Mouse (Mus musculus): ENCODE measurements around the gene Adamtsl2.
A peak's percentile ranks its signal among the peaks of the same experiment; 100 is the strongest.

Adamtsl2 gene

GRCm38 (mm10) chr2:27077655-27078244, 1.4 kb upstream of the Adamtsl2 start:
- DNase-seq, result no peak

DNA sequence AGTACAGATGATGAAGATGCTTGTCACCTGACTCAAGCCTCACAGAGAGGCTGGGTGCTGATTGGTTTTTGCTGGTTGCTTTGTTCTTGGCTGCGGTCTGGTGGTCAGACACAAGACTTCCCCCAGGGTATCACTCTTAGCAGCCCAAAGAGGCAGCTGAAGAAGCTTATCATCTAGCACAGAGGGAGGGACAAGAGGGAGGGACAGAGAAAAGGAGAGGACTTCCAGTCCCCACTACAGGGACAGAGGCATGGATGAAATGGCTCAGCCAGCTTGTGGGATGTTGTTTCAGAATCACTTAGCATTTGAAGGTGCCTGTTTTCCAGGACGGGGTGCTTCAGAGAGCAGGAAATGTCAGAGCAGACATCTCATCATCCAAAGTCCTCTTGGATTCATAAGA, 867 bp upstream of the Adamtsl2 start:
- no peak for DNase-seq

DNA sequence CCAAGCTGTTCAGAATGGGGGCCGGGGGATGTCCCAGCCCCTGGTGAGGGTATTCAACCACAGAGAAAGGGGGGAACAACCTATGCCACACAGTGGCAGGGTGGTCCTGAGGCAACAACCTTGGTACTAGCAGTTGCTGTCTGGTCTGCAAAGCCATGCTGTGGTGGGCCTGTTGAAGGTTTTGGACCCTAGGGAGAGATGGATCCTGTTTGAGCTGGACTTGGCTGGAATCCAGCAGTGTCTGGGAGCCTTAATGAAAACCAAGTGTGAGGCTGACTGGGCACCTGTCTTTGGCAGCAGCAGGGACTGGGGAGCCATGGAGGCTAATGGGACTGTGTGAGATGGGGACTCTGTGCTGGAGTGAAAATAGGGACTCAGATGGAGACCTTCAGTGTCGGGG, 470 bp downstream of the Adamtsl2 start:
- peak; percentile 54 for DNase-seq

DNA sequence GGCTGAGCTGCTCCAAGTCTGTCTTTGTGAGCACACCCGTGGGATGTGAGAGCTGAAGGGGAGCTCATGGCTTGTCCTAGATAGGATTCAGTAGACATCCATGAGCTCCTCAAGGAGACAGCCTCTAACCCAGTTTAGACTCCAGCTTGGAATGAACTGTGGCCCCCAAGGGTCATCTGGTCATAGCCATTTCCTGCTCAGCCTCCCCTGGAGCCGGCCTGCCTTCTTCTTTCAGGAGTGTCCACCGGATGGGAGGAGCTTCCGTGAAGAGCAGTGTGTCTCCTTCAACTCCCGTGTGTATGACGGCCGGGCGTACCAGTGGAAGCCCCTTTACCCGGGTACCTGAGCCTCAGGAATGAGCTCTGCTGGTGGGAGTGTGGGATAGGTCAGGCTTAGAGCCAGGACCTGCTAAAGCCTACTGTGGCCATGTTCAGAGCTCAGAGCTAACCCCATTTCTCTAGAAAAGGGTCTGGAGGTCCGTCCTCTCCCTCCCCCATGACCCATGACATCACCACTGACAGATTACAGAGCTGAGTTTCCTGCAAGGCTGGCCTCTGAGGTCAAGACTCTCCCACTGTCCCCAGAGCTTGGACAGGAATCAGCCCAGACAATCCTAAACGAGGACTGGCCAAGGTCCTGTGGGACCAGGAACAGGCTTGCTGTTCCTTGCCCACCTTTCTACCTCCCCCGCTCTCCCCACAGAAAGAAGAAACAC, 4.7 kb downstream of the Adamtsl2 start:
- DNase-seq, result peak; percentile 65

GRCm38 (mm10) chr2:27084963-27085362, 5.8 kb downstream of the Adamtsl2 start:
- DNase-seq, result no peak

GRCm38 (mm10) chr2:27085801-27086200, 6.6 kb downstream of the Adamtsl2 start:
- DNase-seq, result no peak

GRCm38 (mm10) chr2:27086483-27087010, 7.4 kb downstream of the Adamtsl2 start:
- no peak for DNase-seq

DNA sequence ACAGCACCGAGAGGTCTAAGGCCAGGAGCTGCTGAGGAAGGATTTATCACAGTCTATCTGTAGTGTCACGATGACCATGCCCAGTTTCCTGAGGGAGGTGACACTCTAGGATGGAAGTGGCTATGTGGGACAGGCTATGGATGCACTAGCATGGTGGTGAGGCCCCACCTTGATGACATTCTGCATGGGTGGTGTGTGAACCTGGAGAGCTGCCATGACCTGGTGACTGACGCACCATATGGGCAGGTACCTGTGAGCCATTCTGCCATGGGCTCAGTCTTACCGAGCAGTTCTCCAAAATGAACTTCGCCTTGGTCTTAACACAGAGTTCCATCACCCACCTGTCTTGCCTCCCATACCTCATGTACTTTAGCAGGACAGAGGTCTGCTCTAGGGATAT, 8.4 kb downstream of the Adamtsl2 start:
- DNase-seq, result no peak

GRCm38 (mm10) chr2:27088071-27088644, 9.0 kb downstream of the Adamtsl2 start:
- DNase-seq, result peak; percentile 81

DNA sequence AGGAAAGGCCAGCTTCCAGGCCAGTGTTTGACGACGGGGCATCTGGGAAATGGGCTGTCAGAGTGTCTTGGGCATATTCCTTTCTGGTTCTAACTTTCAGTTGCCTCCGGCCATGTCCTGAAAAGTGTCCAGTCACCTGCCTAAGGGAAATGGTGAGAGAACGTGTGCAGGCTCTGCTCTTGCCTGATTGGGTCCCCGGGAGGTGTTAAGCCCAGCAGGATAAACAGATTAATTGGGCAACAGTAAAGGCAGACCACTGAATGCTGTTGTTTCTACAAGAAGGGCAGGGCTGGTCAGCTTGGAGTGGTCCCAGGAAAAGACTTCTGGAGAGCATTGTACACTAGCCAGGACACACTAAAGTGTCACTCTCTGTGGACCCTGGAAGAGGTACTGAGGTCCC, 9.5 kb downstream of the Adamtsl2 start:
- no peak for DNase-seq

DNA sequence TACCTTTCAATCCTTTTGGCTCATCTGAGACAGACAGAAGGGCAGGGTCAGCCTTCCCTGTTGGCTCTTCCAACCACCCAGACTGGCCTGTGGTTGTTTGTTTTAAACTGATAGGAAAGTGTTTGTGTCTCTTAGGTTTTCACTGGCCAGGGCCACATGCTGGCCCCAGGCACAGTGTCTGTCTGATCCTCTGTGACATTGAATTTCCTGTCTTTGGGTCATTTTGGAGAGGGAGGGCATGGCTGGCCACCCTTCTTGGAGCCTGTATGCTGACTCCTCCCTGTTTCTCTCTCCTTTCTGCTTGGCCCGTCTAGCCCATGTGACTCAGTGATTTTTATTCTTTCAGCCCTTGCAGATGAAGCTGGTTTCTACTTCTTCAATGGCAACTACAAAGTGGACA, 10.1 kb downstream of the Adamtsl2 start:
- peak; percentile 29 for DNase-seq

DNA sequence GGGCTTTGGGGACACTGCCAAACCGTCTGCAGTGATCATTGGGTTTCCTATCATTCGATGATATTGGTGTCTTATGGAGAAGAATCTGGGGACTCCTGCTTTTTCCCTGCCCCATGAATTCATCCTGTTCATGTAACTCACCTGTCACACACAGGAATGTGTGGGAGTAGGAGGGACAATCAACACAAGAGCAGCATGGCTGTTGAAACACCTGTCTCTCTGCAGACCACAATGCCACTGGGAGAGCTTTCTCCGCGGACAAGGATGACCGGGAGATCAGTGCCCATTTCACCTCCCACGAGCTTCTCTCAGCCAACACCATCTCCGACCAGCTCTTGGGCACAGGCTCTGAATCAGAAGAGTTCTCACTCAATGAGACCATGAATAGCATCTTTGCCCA, 16.0 kb downstream of the Adamtsl2 start:
- DNase-seq, result no peak

DNA sequence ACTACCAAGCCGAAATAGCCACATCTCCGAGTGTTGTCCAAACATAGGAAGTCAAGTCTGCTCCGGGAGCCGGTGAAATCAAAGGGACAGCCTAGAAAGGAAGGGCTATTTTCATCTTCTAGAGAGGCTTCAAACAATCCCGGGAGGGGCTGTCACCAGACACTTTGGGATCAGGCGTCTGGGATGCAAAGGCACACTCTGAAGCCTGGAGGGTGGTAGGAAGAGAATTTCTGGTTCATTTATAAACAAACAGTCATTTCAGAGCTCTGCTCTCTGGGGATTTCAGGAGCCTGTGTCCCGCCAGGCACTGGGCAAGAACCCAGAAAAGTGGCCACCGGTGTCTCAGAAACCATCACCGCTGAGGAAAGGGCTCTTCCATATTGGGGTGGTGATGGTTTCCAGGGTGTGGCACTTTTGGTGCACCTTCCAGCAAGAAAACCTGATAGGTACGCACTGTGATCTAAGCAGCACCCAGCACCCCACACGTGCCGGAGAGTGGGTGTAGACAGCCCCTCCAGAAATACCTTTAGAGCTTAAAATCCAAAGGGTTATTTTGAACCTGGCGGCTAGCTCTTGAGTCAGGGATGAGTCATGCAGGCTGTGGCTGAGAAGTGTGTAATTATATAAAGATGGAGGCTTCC, 17.3 kb downstream of the Adamtsl2 start:
- DNase-seq, result peak; percentile 47

DNA sequence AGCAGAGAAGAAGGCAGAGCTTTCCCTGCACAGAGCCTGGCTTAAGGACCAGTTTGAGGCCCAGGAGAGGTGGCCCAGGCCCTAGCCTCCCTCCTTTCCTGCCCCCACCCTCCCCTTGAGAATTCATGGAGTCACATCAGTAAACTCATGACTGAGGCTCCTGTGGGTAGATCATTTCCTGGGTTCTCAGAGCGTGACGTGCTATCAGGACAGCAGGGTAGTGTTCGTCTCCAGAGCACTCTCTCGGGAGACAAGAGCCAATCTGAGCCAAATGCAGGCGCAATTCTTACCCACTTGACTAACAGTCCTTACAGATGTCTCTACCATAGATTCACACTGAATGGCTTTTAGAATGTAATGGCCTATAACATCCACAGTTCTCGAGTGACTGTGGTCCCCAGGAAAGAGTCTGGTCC, 18.1 kb downstream of the Adamtsl2 start:
- no peak for DNase-seq

DNA sequence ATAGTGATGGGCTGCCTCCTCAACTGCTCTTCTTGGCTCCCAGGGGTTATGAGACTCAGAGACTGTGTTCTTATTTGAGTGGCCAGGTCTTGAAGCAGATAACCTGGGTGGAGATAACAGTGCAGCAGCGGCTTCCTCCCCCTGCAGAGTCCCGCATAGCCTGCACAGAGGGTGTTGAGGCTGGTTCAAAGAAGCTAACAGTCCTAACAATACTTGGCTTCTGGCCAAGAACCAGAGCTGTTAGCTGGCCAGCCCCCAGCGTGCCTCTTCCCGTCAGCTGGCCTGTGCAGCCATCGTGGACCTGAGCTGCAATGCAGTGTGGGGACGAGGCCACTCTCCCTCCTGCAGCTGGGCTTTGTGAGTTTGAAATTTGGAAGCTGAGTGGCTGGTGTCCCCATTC, 18.6 kb downstream of the Adamtsl2 start:
- peak; percentile 50 for DNase-seq

GRCm38 (mm10) chr2:27103554-27103953, 24.4 kb downstream of the Adamtsl2 start:
- DNase-seq, result no peak

DNA sequence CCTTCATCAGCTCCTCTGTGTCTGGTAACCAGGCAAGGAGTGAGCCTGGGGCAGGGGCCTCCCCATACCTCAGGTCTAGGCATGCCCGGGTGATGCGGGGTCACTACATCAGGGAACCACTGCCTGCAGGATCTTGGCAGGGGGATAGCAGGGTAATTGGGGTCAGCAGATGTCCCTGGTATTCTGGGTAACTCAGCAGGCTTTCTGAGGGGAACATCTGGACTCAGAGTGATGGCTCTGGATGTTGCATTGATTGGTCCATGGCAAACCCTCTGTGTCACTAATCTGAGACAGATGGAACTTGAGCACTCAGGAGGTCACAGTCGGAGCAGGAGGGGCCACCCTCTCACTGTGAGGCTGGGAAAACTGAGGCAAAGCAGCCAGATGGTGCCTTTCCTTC, 27.6 kb downstream of the Adamtsl2 start:
- DNase-seq, result no peak

DNA sequence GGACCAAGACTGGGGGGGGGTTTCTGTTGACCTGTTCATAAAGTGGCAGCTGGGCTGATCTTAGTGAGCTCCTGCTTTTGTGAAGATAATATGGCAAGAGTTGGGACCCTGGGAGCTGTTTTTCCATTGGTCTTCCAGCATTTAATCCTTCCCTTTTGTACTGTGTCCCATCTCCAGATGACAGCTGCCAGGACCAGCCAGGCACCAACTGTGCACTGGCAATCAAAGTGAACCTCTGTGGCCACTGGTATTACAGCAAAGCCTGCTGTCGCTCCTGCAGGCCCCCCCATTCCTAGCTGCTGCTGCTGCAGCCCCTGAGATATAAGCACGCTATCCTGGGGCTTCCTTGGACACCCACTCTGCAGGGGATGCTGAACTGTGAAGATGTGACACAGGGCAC, 29.0 kb downstream of the Adamtsl2 start:
- DNase-seq, result no peak

- no peak for DNase-seq
These were observed 29.9 kb downstream of the Adamtsl2 start for GRCm38 (mm10) chr2:27109052-27109451.

DNA sequence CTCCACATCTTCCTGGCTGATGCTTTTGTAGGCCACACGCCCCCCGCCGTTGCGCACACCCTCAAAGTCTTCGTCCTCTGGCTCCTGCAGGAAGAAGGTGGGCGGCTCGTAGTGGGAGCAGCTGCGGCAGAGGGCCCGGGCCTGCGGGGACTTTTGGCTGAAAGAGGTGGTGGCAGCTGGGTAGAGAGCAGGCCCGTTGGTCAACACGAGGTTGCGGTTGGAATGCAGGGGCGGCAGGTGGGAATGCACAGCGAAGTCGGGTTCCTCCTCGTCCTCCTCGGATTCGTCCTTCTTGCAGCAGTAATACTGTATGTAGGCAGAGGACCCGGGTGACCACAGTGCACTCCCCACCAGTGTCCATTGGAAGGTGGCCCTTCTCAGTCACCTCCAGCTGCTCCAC, 33.4 kb downstream of the Adamtsl2 start:
- no peak for DNase-seq

DNA sequence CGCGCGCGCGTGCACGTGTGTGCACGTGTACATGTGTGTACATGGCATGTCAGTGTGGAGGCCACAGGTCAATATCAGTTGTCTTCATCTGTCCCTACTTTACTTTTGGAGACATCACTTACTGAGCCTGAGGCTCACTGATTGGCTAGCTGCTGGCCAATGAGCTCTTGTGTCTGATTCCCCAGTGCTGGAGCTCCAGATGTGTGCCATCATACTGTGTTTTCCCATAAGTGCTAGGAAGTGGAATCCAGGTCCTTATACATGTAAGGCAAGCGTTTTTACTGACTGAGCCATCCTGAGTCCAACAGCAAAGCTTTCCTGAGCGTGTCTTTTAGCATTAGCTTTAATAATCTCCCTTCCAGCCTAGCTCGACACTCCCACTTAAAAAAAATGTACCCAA, 35.0 kb downstream of the Adamtsl2 start:
- DNase-seq, result no peak

DNA sequence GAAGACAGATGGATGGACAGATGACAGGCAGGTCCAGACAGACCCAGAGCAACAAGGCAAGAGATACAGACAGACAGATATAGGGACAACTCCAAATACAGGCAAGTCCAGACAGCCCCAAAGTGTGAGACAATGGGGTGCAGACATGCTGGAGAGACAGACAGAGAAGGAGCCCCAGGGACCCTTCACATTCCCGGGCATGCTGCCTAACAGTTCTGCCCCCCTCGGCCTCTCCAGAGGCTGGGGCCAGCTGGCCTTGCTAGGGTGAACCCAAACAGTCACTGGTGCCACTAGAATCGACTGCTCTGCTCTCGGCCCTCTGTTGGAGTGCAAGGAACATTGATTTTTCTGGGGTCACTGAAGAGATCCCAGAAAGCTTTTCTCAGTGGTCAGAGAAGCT, 39.3 kb downstream of the Adamtsl2 start:
- DNase-seq, result no peak

GRCm38 (mm10) chr2:27119766-27120165, 40.6 kb downstream of the Adamtsl2 start:
- no peak for DNase-seq

DNA sequence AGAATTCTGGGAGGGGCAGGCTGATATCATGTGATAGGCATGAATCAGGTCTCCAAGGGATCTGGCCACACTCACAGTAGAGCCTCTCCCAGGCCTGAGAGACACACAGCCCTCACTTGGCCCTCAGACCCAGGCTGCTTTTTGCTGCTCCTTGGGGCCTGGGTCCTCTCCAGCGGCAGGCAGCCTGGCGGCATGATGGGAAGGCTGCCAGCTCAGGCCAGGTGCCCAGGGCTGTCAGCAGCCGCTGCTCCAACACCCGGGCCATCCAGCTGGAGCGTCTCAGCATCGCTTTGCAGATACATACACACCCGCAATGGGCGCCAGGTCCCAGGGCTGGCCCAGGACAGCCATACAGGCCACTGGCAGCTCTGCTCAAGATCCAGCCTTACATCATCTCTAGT, 41.1 kb downstream of the Adamtsl2 start:
- no peak for DNase-seq
